Mouse (Mus musculus) embryonic fibroblast, embryonic 13.5 days (primary cell): ENCODE data around the gene Lrrc61.

Experiments used
- CTCF ChIP-seq: IDR thresholded peaks from 2 replicates; pipeline ENCODE4 v1.5.1; 2011; ENCODE audit warnings: mild to moderate bottlenecking, control low read depth, low read length, moderate library complexity, borderline replicate concordance; ENCODE audit not compliant: insufficient read depth
- POLR2A ChIP-seq: IDR thresholded peaks from 2 replicates; pipeline ENCODE4 v1.6.1; 2011; ENCODE audit warnings: low read depth, mild to moderate bottlenecking, control low read depth, low read length, moderate library complexity

GRCm38 (mm10) chr6:48541560-48542450, 12.8 kb upstream of the Lrrc61 start:
- TF ChIP-seq CTCF (no peak), POLR2A (no peak)
